Mouse (Mus musculus) cortical plate, adult 2 months (tissue): ENCODE data around the gene Smtnl1.

Experiments
- CTCF ChIP-seq: fragments of 200-500 bp; IDR thresholded peaks from 2 replicates; pipeline ENCODE4 v1.5.1; 2011; ENCODE audit warnings: mild to moderate bottlenecking, control low read depth, low read length; ENCODE audit not compliant: insufficient read depth; ENCODE audit errors: extremely low read depth
- POLR2A ChIP-seq: fragments of 200-500 bp; IDR thresholded peaks from 2 replicates; pipeline ENCODE4 v1.6.1; 2011; ENCODE audit warnings: mild to moderate bottlenecking, low read length, control low read depth; ENCODE audit not compliant: insufficient read depth; ENCODE audit errors: extremely low read depth

DNA sequence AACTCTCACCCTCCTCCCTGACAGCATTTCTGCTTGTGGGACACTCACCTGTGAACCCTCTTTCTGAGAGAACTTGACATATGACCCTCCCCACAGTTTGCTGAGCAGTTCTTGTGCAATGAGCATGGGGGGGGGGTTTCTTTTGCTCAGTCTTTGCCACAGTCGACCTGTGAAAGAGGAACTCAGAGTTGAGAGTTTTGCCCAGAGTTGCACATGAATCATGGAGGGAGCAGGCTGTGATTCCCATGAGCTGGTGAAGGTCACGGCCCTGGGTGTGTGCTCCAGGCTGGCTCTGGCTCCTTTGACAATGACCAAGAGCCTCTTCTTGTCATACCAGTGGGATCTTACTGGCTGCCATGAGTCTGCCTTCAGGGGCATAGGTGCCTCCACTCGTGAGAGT is 39.8 kb upstream of the Smtnl1 start:
- no peak for TF ChIP-seq CTCF
- no peak for TF ChIP-seq POLR2A
